Mouse (Mus musculus) right cerebral cortex, postnatal 14 days (tissue): ENCODE data around the gene Sgpl1.
"Not testable (repeated sequence)": the region's sequence is repeated elsewhere in the genome, so short reads cannot be mapped to it uniquely, and the experiment has no call there.

Source experiments
- DNase-seq: peaks from one replicate; pipeline ENCODE4 v3.0.0; 2022

Gene Sgpl1

DNA sequence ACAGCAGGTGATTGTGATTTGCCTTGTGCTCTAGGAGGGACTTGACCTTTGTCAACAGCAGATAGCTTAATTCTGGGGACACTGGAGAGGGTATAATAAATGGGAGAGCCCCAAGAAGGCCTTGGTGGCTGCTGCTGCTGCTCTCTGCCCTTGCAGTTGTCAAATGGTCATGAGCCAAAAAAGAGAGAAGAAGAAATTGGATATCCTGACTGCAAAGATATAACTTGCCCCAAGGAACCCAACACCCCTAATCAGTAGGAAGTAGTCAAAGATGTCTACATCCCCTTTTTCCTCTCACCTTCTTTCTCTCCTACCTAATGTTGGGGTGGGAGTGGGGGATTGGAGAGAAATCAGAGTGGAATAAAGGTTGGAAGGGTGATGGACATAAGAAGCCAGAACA is 4.6 kb upstream of the Sgpl1 start:
- no peak for DNase-seq

DNA sequence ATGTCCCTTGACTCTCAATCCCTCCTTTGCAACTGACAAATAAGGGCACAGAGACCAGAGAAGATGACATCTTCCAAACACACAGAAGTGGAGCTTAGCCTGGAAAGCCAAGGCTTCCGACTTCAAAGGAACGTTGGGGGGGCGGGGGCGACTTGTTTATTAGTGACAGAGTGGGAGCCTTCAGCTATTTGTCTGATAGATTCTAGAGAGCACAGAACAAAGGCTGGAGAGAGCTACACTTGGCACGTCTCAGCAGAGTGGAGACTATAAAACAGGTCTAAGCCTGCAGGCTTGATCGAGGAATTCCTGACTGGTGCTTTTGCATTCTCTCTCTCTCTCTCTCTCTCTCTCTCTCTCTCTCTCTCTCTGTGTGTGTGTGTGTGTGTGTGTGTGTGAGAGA is 3.1 kb upstream of the Sgpl1 start:
- no peak for DNase-seq

DNA sequence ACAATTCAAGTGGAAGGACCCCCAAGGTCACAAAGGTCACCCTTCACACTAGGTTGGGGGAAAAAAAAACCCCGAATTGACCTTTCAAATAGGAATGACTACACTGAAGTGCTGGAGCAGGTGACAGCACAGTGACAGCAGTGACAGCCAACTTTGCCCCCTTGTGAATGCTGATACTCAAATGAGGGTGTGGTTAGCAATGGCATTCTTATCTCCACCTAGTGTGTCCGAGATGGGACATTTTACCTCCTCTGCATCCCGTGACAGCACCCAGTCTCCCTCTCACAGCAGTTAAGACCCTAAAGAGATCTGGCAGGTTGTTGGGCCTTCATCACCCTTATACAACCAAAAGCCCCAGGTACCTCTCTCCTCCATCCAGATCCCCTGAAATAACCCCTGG is 2.0 kb upstream of the Sgpl1 start:
- no peak for DNase-seq

DNA sequence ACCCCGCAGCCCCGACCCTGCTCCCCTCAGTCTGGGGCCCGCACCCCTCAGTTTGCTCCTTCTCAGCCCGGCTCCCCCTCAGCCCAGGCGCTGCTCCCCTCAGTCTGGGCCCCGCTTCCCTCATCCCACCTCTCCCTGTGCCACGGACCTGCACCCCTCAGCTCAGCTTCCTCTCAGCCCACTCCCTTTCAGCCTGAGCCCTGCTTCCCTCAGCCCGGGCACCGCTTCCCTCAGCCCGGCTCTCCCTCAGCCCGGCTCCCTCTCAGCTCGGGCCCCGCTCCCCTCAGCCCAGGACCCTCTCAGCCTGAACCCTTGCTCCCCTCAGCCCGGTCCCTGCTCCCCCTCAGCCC is 721 bp downstream of the Sgpl1 start:
- peak; percentile 22 for DNase-seq

DNA sequence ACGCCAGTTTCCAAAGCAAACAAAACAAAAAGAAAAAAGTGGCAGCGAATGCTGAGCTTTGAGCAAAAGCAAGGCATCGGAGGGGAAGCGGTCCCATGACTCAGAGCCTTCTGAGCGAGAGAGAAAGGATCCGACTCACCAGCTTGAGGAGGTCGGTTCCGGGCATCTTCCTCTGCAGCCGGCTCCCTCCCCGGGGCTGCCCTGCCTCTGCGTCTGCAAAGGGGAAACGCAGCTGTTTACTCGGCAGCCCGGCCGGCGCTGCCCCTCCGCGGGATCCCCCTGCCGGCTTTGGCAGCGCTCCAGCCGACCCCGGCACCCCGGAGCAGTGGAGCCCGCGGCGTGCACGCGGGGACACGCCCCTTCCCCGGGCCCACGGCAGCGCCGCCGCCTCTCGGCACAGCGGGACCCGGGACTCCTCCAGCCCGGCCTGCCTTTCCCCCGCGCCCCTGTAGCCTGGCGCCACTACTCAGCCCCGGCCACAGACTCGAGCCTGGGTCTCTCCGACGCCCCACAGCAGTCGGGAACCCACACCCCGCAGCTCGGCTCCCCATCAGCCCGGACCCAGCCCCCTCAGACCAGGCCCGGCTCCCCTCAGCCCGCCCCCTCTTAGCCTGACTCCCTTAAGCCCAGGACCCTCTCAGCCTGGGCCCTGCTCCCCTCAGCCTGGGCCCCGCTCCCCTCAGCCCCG is 1.2 kb downstream of the Sgpl1 start:
- peak; percentile 60 for DNase-seq

DNA sequence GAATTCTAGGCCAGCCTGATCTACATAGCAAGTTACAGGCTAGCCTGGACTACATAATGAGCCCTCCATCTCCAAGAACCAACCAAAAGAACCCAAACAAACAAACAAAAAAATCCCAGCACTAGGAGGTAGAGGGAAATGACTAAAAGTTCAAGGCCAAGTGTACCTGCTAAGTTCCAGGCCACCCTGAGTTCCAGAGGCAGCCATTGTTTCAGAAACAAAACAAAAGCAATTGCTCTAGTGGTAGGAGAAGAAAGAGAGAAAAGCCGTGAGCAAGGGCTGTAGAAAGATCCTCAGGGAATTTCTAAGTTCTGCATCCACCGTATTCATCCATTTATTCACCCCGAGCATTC is 1.8 kb downstream of the Sgpl1 start:
- DNase-seq, result no peak

DNA sequence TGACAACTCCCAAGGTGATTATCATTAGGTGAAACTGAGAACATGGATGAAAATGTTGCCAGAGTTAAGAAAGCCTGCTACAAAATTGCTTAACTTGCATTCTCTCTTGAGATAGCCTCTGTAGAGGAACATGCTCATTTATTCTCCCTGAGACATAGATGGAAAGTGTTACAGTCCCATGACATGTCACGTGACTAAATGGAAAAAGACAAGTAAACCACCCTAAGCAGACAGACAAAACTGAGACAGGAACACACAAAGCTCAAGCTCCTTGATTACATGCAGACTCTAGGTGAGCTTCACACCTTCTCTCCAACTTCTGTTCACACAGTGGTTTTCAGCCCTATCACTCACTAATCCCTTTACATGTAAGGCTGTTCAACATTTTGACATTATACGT is 4.2 kb downstream of the Sgpl1 start:
- DNase-seq, result no peak

DNA sequence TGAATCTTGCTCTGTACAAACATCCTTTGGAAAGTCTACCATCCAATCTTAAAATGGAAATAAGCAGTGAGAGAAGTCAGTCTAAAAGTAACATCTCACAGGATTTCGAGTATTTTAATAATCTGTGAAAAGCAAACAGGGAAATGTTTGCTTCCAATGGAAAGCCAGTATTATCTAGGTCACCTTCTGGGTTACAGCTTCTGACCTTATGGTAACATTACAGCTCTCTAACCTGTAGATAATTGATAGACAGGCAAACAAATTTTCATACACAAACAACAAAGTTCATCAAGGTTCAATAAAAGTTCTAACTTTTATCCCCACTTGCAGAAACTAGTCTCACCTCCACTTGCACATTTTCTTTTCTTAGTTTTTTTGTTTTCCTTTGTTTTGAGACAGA is 9.9 kb downstream of the Sgpl1 start:
- DNase-seq, result no peak

DNA sequence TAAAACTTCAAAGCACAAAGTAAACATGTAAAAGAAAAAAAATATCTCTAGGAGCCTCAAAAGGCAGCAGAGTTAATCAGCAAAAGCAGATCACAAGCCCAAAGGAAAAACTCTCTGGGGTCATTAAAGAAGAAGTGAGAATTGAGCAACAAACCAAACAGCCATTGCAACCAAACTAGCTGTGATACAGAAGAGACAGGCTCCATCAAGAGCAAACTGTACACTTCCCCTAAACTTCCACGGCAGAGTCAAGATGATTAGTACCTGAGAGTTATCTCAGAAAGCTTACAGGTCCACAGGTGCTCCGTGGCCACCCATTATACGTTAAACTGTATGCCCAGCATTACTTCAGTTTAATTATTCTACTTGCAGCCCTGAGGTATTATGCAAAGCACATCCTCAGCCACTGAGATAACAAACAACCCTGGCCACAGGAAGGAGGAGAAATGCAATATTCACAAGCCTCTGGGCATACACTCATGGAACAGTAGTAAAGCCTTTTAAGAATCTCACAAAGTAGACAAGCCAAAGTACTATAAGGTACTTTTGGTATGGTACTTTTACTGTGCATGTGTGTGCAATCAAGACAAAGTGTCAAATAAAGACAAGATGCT is 12.2 kb downstream of the Sgpl1 start:
- no peak for DNase-seq

DNA sequence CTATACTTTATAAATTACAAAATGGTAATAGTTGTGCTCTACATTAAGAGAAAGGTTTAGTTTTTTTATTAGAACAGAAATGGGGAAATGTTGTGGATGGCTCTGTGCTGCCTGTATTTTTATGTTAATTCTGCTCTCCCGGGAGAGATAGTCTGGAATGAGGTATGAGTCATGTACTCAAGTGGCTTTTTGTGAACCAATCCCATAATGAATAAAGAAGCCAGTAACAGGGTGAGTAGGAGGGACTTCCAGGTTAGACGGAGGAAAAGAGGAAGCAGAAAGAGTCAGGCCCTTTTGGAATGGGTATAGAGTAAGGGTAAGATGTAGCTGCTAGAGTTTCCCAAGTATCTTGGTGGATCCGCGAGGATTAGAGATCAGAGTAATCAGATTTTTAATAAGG is 13.5 kb downstream of the Sgpl1 start:
- no peak for DNase-seq

DNA sequence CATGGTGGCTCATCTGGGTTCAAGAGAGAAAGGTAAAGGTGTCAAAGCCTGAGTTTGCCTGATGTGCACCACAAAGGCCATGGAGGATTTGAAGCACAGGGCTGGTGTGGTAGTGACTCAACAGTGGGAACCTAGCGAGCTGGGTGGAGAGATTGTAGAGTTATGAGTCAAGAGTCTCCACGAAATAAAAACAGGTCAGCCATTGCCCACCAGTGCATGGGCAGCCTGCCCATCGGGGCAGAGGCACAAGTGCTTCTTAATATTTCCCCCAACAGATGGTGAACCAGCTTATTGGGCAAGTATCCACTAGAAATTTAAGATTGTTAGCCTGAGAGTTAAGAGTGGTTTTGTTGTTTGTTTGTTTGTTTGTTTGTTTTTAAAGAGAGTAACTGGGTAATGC is 16.5 kb downstream of the Sgpl1 start:
- DNase-seq, result no peak

DNA sequence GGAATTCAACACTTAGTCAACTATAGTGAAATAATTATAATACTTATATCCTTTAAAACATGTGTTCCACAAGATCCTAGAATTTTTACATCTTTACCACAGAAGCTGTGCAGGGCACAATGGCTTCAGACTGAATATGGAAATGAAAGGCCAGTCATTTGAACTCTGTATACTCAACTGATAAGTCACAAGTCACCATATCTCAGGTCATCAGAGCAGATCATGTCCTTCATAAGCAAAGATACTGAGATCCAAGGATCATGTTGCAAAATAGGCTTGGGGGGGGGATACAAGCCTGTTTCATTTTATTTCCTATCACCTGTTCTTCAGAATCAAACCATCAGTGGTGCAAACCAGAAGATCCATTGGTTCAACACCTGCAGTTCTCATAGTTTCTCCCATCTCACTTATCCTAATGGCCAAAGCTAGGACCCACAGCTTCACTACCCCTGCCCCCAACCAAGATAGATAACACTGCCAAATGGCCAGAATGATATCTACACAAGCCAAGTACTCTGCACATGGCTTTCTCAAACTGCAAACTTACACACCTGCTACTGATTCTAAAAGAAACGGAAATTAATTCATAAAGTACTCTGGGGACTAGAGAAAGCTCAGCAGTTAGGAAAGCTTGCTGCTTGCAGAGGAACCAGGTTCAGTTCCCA is 18.7 kb downstream of the Sgpl1 start:
- no peak for DNase-seq

DNA sequence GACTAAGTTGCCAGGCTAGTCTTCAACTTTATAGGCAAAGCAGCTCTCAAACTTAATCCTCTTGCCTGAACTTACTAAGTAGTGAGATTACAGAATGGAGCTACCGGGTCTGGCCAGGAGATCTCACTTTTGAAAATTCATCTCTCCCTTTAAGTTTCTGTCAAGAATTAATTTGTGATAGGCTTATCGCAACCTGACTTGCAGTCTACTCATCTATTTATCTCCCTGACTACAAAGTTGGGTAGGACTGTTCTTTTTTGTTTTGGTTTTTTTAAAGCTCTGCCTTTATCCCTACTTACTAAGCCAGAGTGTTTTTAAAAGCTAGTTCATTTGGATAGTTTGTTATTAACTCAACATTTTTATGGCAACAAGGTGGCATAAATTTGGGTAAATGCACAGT is 23.0 kb downstream of the Sgpl1 start:
- no peak for DNase-seq

DNA sequence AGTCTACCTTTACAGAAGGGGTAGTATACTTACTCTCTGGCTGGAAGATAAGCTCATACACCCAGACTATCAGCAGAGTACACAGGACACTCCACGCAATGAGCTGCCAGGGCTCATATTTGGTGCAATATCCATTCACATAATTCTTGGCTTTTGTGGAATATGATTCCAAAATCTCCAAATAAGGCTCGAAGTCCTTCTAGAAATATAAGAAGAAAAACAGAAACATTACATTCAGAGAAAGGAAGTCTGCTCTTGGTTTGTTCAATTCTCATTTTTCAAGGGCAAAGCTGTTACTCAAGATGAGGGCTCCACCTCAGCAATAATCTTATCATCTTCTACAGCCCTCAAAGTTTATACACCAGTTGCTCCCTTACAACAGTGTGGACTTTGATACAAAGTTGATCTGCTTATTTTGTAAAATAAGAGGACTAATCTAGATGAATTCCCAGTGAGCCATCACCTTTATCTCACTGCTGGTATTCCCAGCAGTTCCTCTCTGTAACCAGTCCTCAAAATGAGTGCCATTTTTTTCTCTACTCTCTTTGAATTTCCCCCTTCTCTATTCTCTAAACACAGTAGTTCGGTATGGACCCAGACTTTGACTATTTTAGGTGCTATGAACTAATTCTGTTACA is 24.1 kb downstream of the Sgpl1 start:
- DNase-seq, result no peak

DNA sequence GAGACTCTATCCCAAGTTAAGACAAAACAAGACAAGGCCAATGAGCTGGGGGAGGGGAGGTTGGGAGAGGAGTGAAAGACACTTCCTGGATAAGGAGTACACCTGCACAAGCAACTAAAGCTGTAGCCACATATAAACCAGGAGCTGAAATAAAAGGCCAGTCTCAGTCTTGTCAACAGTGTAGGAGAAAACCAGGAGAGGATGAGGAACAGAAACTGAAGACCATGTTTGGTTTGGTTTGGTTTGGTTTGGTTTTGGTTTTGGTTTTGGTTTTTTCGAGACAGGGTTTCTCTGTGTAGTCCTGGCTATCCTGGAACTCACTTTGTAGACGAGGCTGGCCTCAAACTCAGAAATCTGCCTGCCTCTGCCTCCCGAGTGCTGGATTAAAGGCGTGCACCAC is 25.8 kb downstream of the Sgpl1 start:
- DNase-seq, result not testable (repeated sequence)

DNA sequence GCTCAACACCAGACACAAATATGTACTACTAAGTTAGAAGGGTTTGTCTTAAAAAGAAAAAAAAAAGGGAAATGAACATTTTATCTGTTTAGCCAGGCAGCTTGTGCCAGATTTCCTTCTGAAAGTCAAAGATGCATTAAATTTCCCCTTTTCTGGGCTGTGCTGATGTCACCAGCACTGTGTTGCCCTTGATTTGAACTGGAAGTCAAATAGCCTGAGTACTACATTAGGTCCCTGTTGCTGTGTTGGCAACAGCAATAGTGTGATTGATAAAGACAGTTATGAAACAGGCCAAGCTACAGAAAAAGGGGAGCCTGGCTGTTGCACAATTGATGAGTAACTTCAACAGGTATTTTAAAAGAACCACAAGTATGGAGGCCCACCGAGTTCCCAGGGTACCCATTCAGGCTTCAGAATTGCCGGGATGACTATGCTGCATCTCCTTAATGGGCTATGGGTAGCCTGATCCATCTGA is 33.2 kb downstream of the Sgpl1 start:
- DNase-seq, result no peak

DNA sequence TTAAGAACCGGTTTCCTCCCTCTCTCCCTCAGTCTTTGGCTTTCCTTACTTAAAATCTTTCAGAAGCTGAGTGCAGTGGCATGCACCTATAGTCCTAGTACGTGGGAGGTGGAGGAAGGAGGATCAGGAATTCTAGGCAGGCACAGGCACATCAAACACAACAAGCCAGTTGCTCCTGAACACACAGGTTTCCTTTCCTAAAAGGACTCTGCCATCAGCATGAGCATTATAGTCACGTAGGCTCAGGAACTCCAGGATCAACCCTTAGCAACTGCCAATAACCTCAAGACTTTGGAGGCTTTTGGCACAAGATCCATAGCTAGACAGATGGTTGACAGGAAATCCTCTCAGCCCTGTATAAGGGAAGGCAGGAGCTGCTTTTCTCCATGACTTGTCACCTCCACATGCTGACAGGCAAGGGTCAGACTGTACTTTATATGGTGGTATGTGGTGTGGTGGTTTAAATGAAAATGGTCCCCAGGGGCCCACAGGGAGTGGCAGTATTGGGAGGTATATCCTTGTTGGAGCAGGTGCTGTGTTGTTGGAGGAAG is 43.9 kb downstream of the Sgpl1 start:
- no peak for DNase-seq

DNA sequence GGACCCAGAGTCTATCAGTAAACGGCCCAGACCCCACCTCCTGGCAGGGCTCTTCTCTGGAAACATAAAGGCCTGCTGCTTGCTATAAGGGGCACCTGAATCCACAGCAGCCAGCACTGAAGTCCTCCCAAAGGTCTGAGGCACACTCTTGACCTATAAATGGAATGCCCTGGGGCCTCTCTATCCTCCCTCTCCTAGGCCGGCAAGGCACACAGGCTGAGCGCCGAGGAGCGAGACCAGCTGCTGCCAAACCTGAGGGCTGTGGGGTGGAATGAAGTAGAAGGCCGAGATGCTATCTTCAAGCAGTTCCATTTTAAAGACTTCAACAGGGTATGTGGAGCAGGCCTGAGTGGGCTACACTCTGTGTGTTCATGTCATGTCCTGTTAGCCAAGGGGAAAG is 55.6 kb downstream of the Sgpl1 start:
- DNase-seq, result no peak

DNA sequence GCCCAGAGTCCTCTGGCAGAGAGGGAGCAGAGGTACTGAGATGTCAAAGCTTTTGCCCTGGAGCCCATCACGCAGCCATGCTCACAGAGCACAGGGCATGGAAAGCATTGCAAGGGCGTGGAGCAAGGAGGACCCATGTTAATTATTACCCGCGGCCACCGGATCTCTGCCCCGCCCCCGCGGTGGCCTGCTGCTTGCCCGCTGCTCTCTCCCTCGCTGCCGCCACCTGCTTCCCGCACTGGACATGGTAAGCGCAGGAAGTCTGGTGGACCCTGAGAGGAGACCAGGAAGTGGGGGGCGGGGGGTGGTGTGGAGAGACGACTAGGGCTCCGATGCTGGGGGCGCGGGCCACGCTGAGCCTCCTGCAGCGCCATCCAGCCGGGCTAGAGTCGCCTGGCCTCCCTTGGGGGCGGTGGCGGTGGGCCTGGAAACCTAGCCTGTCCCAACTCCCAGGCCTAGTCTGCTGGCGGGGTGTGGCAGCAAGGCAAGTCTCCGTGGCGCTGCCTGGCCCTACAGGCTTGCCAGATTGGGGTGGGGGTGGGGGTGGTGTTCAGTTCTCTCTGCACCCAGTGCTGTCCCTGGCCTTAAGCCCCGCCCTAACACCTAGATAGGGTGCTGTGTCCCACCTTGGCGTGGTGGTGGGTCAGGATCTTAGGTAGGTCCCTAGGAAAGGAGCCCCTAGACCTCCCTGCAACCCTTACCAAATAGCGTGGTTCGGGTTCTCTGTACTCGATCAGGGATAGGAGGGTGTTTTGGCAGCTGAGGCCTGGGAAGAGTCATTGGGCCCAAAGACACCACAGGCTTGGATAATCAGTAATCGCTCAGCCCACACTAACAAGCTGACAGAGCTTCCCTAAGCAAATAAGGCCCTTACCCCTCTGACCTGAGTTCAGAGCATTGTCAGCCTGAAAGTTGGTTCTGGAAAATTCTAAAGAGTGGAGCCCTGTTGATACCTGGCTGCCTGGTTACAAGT is 58.0 kb downstream of the Sgpl1 start, which contains the start of gene Pcbd1:
Pcbd1 (plus strand) TSS at position 162 of the 973 bp plus-strand sequence.
- peak; percentile 17 for DNase-seq

DNA sequence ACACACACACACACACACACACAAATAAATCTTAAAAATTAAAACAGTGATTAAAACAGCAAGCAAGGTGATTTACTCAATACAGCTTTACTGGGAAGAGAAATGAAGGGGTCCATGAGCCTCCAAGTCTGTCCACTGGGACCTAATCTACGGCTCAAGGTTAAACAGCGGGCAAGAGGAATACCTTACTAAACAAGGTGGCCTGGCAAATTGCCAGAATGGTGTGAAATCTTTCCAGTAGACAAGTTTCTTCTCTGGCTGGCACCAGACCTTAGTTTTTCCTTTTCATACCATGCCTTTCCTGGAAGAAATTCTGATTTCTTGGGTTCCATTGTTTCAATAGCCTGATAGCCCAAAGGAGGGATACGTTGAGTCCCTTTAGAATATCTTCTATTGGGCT is 59.0 kb downstream of the Sgpl1 start:
- no peak for DNase-seq

DNA sequence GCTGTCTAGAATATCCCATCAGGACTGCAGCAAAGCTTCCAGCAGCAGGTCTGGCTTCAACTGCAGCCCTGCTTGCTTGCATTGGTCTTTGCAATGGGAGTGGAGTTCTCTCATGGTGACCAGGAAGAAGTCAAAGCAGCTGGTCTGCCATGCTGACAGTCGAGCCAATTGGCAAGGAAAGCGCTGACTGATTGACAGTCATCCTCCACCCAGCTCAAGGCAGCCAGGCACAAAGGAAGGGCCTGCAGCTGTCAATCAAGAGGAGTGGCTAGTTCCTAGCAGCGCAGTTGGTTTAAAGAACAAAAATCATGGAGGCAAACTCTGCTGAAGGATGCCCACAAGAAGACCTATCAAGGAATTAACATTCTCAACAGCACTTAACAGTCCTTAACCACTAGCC is 61.0 kb downstream of the Sgpl1 start:
- DNase-seq, result no peak

DNA sequence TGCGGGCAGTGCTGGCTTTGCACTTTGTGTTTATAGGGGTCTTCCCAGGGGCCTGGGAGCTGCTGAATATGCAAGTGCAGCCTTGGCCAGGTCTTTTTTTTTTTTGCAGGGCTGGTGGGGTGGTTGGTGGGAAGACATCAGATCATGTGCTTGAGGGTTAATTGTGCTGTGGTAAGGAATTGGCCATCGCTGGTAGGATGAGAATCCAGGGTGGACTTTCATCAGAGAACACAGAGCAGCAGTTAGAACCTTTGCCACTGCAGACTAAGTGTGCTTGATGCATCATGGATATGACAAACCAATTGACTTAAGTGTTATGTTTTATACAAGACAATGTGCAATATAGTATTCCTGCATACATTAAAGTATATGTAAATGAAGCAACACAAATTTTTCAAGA is 62.1 kb downstream of the Sgpl1 start:
- DNase-seq, result no peak

DNA sequence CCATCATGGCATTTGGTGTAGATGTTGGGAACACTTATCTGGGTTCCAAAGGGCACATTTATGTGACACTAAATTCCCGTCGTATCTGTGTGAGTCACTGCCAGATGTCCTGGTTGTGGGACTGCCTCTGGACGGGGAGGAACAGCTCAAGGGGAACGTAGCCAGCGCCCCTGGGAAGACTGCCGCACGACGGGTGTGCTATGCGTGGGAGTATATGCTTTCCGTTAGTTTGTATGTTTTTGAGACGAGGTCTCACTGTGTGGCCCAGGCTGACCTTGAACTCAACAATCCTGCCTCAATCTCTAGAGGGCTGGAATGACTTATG is 66.6 kb downstream of the Sgpl1 start:
- no peak for DNase-seq
